Mouse (Mus musculus): Measurements from ENCODE around the gene Sct. TPM values are rescaled to one million over a fixed set of nuclear protein-coding genes. Genes with fewer than 3 reads are reported as not detected.
"Not testable (repeated sequence)": the region's sequence is repeated elsewhere in the genome, so short reads cannot be mapped to it uniquely, and the experiment has no call there.

Sct gene
- polyA plus RNA-seq, 1 experiment from 2014 or later: 1.5 TPM

GRCm38 (mm10) chr7:141264761-141265410 is 14.0 kb downstream of the Sct start:
- H3K27ac ChIP-seq (replicated peaks): no peak overlapping the region
- no peak; the same call in 1 of the 2 replicates for ATAC-seq (ENCODE audit: extremely low read depth, insufficient number of reproducible peaks, low FRiP score, low TSS enrichment)
- H3K4me1 ChIP-seq: peaks cover 20% of the 10 kb centered on the region
- H3K4me2 ChIP-seq: peak overlapping the region; percentile 89
- peak overlapping the region; percentile 47; the same call in 1 of the 2 replicates for H3K9ac ChIP-seq
- 29% methylated on average over 12 of the region's 12 CpGs for WGBS
- no peaks in the 10 kb centered on the region for H3K9me3 ChIP-seq
- peaks cover 46% of the 10 kb centered on the region for H3K36me3 ChIP-seq
- H3K27me3 ChIP-seq (replicated peaks): peaks cover 3% of the 10 kb centered on the region; the same call in 1 of the 2 replicates
- peak overlapping the region; percentile 65; the same call in 1 of the 2 replicates for H3K4me3 ChIP-seq

- Histone ChIP-seq H3K4me2 (no peak overlapping the region), H3K27ac (replicated peaks) (no peak overlapping the region), H3K4me3 (no peak overlapping the region), H3K36me3 (peaks cover 53% of the 10 kb centered on the region), H3K4me1 (peaks cover 20% of the 10 kb centered on the region), H3K9me3 (no peaks in the 10 kb centered on the region), H3K27me3 (replicated peaks) (no peaks in the 10 kb centered on the region; the same call in 1 of the 2 replicates), H3K9ac (no peak overlapping the region)
- WGBS: 71% methylated on average over 11 of the region's 11 CpGs
- no peak for ATAC-seq (ENCODE audit: extremely low read depth, insufficient number of reproducible peaks, low FRiP score, low TSS enrichment)
Observed at GRCm38 (mm10) chr7:141264041-141264700, 14.8 kb downstream of the Sct start.

DNA sequence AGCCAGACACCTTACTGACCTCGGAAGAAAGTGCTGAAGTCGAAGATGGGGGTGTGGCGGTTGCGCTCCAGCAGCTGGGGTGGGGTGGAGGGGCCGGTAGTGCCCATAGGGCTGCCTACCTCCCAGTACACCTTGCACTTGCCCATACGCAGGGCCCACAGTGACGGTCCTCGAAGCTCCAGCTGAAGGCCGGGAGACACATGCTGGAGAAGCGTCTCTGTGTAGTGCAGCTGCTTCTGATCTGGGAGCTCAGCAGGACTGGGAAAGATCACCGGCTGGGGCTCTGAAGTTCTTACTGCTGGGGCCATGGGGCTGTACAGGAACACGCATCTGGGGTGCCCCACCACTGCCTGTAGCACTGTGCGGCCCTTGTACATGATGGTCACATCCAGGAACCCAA is 15.3 kb downstream of the Sct start:
- Histone ChIP-seq H3K9me3 (no peaks in the 10 kb centered on the region), H3K27ac (replicated peaks) (no peak overlapping the region), H3K4me2 (no peak overlapping the region), H3K36me3 (peaks cover 58% of the 10 kb centered on the region), H3K4me3 (no peak overlapping the region), H3K9ac (no peak overlapping the region), H3K4me1 (peaks cover 20% of the 10 kb centered on the region), H3K27me3 (replicated peaks) (no peaks in the 10 kb centered on the region)
- 85% methylated on average over 13 of the region's 13 CpGs for WGBS
- ATAC-seq (ENCODE audit: extremely low read depth, insufficient number of reproducible peaks, low FRiP score, low TSS enrichment): no peak

GRCm38 (mm10) chr7:141261480-141261879 is 17.5 kb downstream of the Sct start:
- Histone ChIP-seq H3K4me2 (no peak overlapping the region), H3K27me3 (replicated peaks) (no peaks in the 10 kb centered on the region), H3K4me1 (peaks cover 18% of the 10 kb centered on the region), H3K36me3 (peaks cover 80% of the 10 kb centered on the region), H3K4me3 (no peak overlapping the region), H3K27ac (replicated peaks) (no peak overlapping the region), H3K9me3 (no peaks in the 10 kb centered on the region), H3K9ac (no peak overlapping the region)
- WGBS: 89% methylated on average over 3 of the region's 3 CpGs
- ATAC-seq (ENCODE audit: extremely low read depth, insufficient number of reproducible peaks, low FRiP score, low TSS enrichment): no peak

- 88% methylated on average over 10 of the region's 10 CpGs for WGBS
Observed at GRCm38 (mm10) chr7:141256159-141256558, 22.8 kb downstream of the Sct start.

DNA sequence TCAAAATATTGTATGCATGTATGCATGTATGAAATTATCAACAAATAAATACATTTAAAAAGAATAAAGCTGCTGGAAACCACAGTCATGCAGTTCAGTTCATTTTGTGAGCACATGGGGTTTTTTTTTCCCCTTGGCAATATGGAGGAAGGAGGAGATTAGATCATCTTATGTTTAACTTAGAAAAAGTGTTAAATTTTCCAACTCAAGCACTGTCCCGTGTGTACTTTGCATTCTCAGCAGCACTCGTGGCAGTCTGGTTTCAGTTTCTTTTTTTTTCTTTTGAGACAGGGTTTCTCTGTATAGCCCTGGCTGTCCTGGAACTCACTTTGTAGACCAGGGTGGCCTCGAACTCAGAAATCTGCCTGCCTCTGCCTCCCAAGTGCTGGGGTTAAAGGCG is 28.4 kb downstream of the Sct start:
- WGBS: 83% methylated on average over 4 of the region's 4 CpGs
- H3K27me3 ChIP-seq (replicated peaks): not testable (repeated sequence)

More at GRCm38 (mm10) chr7:141256159-141256558, 22.8 kb downstream of the Sct start:
- Histone ChIP-seq H3K9ac (no peak overlapping the region), H3K27me3 (replicated peaks) (no peaks in the 10 kb centered on the region), H3K9me3 (no peaks in the 10 kb centered on the region), H3K36me3 (peaks cover 97% of the 10 kb centered on the region), H3K4me2 (no peak overlapping the region), H3K4me1 (no peaks in the 10 kb centered on the region), H3K27ac (replicated peaks) (no peak overlapping the region), H3K4me3 (no peak overlapping the region)
- ATAC-seq (ENCODE audit: extremely low read depth, insufficient number of reproducible peaks, low FRiP score, low TSS enrichment): no peak

GRCm38 (mm10) chr7:141231551-141231950 is 47.4 kb downstream of the Sct start:
- no peaks in the 10 kb centered on the region for H3K9me3 ChIP-seq
- H3K4me3 ChIP-seq: no peak overlapping the region
- H3K36me3 ChIP-seq: peaks cover 61% of the 10 kb centered on the region
- H3K9ac ChIP-seq: no peak overlapping the region
- no peaks in the 10 kb centered on the region for H3K27me3 ChIP-seq (replicated peaks)
- H3K4me1 ChIP-seq: peaks cover 23% of the 10 kb centered on the region
- H3K4me2 ChIP-seq: no peak overlapping the region
- WGBS: 93% methylated on average over 9 of the region's 10 CpGs
- no peak for ATAC-seq (ENCODE audit: extremely low read depth, insufficient number of reproducible peaks, low FRiP score, low TSS enrichment)
- no peak overlapping the region for H3K27ac ChIP-seq (replicated peaks)

More for the DNA sequence above, 28.4 kb downstream of the Sct start:
- not testable (repeated sequence) for H3K9ac ChIP-seq; ATAC-seq (ENCODE audit: extremely low read depth, insufficient number of reproducible peaks, low FRiP score, low TSS enrichment); H3K27ac ChIP-seq (replicated peaks); H3K4me2 ChIP-seq; H3K4me1 ChIP-seq; H3K4me3 ChIP-seq; H3K9me3 ChIP-seq
- peaks cover 98% of the 10 kb centered on the region for H3K36me3 ChIP-seq

DNA sequence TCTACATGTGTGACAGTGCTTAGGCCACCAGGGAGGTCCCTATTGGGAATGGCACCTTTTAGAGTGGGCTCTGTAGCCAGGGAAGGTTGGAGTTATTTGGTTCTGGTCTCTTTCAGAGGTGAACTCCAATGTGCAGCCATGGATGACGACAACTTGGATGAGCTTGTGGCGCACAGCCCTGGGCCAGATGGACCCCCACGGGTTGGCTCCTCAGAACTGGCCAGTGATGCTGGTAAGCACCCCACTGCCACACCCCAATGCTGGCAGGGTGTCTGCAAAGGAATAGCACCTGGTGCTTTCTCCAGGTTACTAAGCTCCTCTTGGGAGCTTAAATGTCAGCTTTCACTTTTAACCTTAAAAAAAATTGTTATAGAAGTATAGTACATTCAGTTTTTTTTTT is 47.8 kb downstream of the Sct start:
- 86% methylated on average over 3 of the region's 3 CpGs for WGBS
- H3K27ac ChIP-seq (replicated peaks): no peak overlapping the region
- no peak overlapping the region for H3K4me3 ChIP-seq
- H3K27me3 ChIP-seq (replicated peaks): no peaks in the 10 kb centered on the region
- H3K9ac ChIP-seq: no peak overlapping the region
- no peaks in the 10 kb centered on the region for H3K9me3 ChIP-seq
- H3K36me3 ChIP-seq: peaks cover 57% of the 10 kb centered on the region
- ATAC-seq (ENCODE audit: extremely low read depth, insufficient number of reproducible peaks, low FRiP score, low TSS enrichment): no peak
- no peak overlapping the region for H3K4me2 ChIP-seq
- peaks cover 23% of the 10 kb centered on the region for H3K4me1 ChIP-seq

GRCm38 (mm10) chr7:141230570-141230969 is 48.4 kb downstream of the Sct start:
- Histone ChIP-seq H3K4me3 (peak overlapping the region; percentile 99), H3K4me2 (peak overlapping the region; percentile 97), H3K4me1 (peaks cover 23% of the 10 kb centered on the region), H3K27ac (replicated peaks) (no peak overlapping the region), H3K9me3 (no peaks in the 10 kb centered on the region), H3K36me3 (peaks cover 52% of the 10 kb centered on the region), H3K27me3 (replicated peaks) (no peaks in the 10 kb centered on the region), H3K9ac (peak overlapping the region; percentile 98; the same call in 1 of the 2 replicates)
- 87% methylated on average over 4 of the region's 4 CpGs for WGBS
- ATAC-seq (ENCODE audit: extremely low read depth, insufficient number of reproducible peaks, low FRiP score, low TSS enrichment): no peak

DNA sequence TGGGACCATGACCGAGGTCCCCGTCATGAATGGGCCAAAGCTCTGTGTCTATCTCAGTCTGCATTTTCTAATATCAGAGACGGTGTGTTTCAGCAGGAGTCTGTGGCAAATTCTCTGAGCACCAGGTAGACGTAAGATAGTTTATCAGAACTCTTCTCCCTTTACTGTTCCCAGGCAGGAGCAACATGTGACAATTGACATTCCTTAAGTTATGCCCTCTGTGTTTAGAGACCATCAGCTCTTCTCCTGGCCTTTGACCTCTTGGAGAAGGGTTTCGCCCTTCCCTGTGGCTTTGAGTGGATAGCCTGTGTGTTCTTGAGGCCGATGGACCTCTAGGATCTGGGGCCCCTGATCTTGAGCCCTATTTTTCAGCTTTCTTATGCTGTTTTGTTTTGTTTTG is 49.2 kb downstream of the Sct start:
- H3K9ac ChIP-seq: peak overlapping the region; percentile 98
- H3K4me2 ChIP-seq: peak overlapping the region; percentile 97
- 49% methylated on average over 6 of the region's 6 CpGs for WGBS
- H3K4me1 ChIP-seq: peaks cover 23% of the 10 kb centered on the region
- peaks cover 43% of the 10 kb centered on the region for H3K36me3 ChIP-seq
- peak overlapping the region; percentile 99 for H3K4me3 ChIP-seq
- ATAC-seq (ENCODE audit: extremely low read depth, insufficient number of reproducible peaks, low FRiP score, low TSS enrichment): no peak
- H3K27ac ChIP-seq (replicated peaks): no peak overlapping the region
- no peaks in the 10 kb centered on the region for H3K27me3 ChIP-seq (replicated peaks)
- H3K9me3 ChIP-seq: no peaks in the 10 kb centered on the region
